Mouse (Mus musculus): ENCODE results near the gene Mpped2.

Mpped2 gene

GRCm38 (mm10) chr2:106796246-106796645 is 103.2 kb downstream of the Mpped2 start:
- no peak for DNase-seq (ENCODE audit: low read depth, low spot score)

- DNase-seq (ENCODE audit: low read depth, low spot score) = no peak
Measured at GRCm38 (mm10) chr2:106797855-106798254, 104.8 kb downstream of the Mpped2 start.

DNA sequence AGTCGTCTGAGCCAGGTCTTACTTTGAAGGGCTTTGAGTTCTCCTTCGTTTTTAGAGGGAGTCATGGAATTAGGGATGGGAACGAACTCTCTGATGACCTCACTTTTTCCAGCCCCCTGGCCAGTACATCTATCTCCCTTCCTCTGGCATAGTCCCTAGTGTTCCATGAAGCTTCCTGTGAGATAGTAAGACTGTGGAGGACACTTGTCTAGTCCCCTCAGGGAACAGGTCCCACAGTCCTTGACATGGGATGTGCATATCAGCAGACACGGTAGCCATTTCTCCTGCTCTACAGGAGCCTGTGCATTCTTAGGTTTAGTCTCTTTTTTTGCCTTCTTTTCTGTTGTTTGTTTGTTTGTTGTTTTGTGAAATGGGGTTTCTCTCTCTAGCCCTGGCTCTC is 105.8 kb downstream of the Mpped2 start:
- no peak for DNase-seq (ENCODE audit: low read depth, low spot score)

DNA sequence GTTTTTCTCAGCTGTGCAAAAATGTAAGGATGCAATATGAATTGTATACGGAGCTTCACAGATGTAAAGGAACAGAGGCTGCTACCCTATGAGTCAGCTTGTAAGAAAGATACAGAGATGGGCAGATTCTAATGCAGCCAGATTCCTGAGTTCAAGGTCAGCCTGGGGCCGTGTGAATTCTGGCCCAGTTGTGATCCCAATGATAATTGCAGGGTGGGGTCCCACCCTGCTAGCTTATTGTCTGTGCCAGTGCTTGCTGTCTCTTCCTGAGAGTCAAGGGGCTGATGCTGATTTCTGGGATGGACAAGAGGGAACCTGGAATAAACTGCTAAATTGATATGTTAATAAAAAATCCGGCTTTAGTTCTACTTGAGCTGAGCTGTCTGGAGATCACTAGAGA is 122.8 kb downstream of the Mpped2 start:
- DNase-seq (ENCODE audit: low read depth, low spot score) = no peak

GRCm38 (mm10) chr2:106821292-106821691 is 128.2 kb downstream of the Mpped2 start:
- no peak for DNase-seq (ENCODE audit: low read depth, low spot score)

DNA sequence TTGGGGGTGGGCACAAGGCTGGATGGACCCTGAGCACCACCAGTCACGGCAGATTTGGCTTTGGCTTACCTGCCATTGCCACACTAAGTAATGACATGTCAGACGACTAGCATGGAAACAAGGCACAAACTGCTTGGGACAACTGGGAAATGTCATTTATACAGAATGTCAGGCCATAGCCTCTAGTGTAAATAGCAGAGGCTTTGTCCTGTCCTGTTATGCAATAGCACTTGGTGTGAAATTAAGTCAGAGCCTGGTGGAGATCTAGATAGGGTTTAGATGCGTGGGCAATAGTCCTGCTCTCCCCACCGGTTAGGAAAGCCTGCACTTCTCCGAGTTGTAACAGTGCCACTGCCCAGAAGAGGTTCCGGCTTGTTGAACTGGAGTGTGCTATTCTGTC is 128.8 kb downstream of the Mpped2 start:
- DNase-seq (ENCODE audit: low read depth, low spot score) = no peak

DNA sequence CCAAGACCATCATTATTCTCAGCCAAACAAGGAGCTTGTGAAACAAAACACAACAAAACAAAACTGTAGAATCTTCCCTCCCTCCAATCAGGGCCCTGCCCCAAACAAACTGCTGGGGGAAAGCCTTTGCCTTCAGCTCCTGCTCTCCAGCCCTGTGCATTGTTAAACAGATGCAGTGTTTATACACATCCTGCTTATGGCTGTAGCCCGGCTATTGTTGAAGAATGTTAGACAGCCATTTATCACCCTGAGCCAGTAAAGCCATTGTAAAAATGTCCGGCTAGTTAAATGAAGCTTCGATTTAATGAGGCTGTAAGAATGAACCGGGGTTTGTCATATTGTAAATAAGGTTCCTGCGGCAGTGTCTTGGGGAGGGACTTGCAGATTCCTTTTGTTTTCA is 129.5 kb downstream of the Mpped2 start:
- DNase-seq (ENCODE audit: low read depth, low spot score) = no peak

DNA sequence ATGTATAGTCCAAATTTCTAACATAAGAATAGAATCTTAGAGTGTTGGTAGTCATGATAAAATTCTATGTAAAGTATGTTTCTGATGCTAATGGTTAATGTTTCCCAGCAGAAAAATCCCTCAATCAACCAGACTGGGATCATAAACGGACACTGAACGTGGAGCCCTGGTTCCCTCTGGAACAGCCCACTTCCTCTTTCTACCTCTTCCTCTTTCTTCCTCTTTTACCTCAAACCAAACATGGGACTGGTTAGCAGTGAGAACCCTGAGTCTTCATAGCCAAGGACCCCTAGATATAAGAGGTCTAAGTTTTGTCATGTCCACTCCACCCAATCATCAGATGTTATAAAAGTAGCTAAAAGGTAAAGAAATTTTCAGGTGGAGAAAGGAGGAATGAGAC is 132.4 kb downstream of the Mpped2 start:
- DNase-seq (ENCODE audit: low read depth, low spot score) = no peak

- no peak for DNase-seq (ENCODE audit: low read depth, low spot score)
Measured at GRCm38 (mm10) chr2:106826023-106826422, 133.0 kb downstream of the Mpped2 start.

- no peak for DNase-seq (ENCODE audit: low read depth, low spot score)
Measured at GRCm38 (mm10) chr2:106826806-106827205, 133.7 kb downstream of the Mpped2 start.

GRCm38 (mm10) chr2:106828573-106829310 is 135.7 kb downstream of the Mpped2 start:
- DNase-seq (ENCODE audit: low read depth, low spot score) = no peak

DNA sequence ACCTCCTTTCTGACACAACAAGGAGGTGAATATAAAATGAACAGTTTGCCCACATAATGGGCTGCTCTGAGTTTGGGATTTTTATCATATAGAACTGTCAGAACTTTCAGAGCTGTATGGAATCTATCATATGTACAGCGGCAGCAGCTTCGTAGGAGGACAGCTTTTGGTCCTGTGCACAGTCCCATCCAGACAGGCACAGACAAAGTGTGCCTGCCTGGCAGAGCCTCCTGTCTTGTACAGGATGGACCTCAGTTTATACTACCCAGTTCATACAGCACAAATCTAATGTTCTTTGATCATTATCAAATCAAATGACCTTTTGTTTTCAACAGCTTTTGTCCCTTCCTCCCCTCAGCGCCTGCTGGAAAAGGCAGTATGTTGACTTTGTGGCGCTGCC is 136.4 kb downstream of the Mpped2 start:
- DNase-seq (ENCODE audit: low read depth, low spot score) = no peak

- no peak for DNase-seq (ENCODE audit: low read depth, low spot score)
Measured at GRCm38 (mm10) chr2:106832577-106832976, 139.5 kb downstream of the Mpped2 start.

DNA sequence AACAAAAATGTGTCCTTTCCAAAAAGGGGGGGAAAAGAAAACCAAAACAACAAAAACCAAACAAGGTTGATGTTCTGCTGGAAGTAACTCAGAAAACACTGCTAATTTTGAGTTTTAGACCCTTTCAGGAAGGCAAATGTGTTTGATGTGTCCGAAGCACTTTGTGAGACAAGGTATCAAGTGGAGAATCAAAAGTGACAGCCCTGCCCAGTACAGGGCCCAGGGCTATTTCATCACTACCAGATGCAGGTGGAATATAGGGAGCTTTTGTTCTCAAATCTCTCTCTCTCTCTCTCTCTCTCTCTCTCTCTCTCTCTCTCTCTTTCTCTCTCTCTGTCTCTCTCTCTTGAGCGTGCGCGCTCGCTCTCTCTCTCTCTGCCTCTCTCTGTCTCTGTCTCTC is 140.1 kb downstream of the Mpped2 start:
- DNase-seq (ENCODE audit: low read depth, low spot score) = no peak

DNA sequence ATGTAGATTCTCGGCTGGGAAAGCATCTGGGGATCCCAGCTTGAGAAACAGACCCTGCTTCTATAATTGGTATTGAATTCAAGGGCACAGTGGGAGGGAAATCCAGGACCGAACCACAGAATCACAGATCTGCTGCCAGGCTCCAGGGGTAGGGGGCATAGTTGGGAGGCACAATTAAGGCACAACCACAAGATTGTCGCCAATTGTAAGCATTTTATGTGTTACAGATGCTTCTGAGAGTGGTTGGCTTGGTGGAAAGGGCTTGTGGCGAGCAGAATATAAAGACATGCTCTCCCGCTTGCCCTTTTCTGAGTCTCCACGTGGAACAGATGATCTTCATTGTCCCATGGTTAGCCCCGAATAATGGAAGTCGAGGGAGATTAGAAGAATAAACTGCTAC is 142.3 kb downstream of the Mpped2 start:
- DNase-seq (ENCODE audit: low read depth, low spot score) = no peak

DNA sequence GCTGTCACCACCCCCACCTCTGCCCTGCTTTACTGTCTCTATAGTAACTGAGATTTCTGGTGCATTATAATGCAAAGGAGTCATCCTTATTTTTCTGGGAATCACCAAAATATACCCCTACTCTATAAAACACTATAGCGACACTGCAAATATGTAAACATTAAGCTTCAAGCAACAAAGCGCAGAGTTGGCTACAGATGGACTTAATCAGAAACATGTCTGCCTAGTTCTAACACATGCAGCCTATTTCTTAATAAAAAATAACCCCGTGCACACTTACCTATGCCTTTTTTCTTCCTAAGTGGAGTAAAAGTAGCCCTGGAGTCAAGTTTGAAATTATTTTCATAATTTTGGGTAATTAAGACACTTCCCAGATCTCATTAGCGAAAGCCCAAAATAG is 144.2 kb downstream of the Mpped2 start:
- DNase-seq (ENCODE audit: low read depth, low spot score) = no peak

DNA sequence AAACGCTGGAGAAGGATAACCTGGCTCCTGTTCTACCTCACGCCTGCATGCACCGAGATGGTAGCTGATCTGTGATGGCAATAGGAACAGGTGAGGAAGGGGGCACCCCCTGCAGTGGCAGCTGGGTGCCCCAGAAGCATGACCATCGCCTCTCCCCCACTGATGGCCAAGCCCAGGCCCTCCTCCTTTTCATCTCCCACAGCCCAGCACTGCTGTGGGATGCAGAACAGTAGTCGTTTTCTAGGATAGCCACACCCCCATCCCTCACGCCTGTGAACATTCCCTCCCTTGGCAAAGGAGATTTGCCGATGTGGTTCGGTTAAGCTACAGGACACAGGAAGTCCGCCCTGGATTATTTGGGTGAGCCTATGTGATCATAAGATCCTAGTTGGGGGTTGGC is 151.1 kb downstream of the Mpped2 start:
- DNase-seq (ENCODE audit: low read depth, low spot score) = no peak

GRCm38 (mm10) chr2:106844766-106845678 is 152.0 kb downstream of the Mpped2 start:
- DNase-seq (ENCODE audit: low read depth, low spot score) = no peak

- no peak for DNase-seq (ENCODE audit: low read depth, low spot score)
Measured at GRCm38 (mm10) chr2:106846511-106846910, 153.4 kb downstream of the Mpped2 start.

GRCm38 (mm10) chr2:106849389-106849788 is 156.3 kb downstream of the Mpped2 start:
- DNase-seq (ENCODE audit: low read depth, low spot score) = no peak

GRCm38 (mm10) chr2:106851515-106851914 is 158.4 kb downstream of the Mpped2 start:
- DNase-seq (ENCODE audit: low read depth, low spot score) = no peak

DNA sequence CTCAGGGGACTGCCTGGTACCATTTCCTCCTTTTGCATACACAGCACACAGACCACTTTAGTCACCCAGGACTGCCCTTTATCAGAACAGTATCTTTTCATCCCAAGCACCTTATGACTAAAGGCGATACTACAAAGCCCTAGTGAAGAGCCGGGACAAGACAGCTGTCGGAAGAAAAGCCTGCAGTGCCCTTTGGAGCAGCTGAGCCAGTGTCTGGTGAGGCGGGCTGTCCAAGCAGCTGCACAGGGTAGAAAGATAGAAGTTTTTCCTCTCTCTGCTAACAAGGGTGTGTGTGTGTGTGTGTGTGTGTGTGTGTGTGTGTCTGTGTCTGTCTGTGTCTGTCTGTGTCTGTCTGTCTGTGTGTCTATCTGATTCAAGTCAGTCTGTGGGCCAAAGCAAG is 161.1 kb downstream of the Mpped2 start:
- no peak for DNase-seq (ENCODE audit: low read depth, low spot score)

DNA sequence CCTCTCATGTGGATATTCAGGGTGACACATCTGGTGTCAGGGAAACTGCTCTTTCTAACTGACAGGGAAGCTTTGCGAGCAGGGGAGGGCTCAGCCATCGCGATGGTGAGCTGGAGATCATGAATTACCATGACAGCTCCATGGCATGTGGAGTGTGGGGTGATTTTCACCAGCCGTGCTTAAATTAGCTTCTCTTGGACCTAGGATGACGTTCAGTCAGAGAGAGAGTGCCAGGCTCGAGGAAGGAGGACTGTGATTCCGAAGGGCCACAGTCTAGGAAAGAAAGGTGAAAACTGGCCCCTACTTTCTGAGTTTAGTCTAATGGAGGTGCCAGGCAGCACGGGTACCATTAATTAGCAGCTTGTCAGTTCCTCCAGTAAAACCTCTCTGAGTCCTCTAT is 161.7 kb downstream of the Mpped2 start:
- peak; percentile 25 for DNase-seq (ENCODE audit: low read depth, low spot score)

All from skeletal muscle tissue, adult 2 months (tissue).